Mouse (Mus musculus) embryo, embryonic 10.5 days (tissue): ENCODE results near the gene Carmil3.

Experiments used
- DNase-seq: peaks from one replicate; pipeline ENCODE4 v3.0.0-alpha.2; 2015; ENCODE audit warnings: low spot score

Carmil3 gene

DNA sequence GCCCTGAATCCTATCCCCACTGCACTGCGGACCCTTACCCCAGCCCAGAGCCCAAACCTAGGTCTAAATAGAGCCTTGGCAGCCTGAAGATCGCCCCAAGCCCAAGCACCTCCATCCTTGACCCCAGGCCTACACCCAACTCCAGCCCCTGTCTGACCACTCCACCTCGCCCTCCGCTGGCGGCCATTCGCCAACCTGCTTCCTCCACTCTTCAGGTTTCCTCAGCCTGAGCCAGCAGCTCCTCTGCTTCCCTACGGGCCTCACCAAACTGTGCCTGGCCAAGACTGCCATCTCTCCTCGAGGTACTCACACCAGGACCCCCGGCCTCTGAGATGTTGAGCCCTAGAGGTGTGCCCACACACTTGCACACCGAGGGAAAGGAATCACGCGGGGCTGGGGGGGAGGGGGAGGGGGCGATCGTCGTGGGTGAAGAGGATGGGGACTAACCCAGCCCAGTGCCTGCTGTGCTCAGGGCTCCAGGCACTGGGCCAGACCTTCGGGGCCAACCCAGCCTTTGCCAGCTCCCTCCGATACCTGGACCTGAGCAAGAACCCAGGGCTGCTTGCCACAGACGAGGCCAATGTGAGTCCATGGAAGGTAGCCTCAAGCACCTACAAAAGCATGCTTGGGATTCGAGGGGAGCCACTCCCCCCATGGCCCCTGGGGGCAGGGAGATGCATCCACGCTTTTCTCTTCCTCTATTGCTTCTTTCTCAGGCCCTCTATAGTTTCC, 5.2 kb downstream of the Carmil3 start:
- DNase-seq: no peak

DNA sequence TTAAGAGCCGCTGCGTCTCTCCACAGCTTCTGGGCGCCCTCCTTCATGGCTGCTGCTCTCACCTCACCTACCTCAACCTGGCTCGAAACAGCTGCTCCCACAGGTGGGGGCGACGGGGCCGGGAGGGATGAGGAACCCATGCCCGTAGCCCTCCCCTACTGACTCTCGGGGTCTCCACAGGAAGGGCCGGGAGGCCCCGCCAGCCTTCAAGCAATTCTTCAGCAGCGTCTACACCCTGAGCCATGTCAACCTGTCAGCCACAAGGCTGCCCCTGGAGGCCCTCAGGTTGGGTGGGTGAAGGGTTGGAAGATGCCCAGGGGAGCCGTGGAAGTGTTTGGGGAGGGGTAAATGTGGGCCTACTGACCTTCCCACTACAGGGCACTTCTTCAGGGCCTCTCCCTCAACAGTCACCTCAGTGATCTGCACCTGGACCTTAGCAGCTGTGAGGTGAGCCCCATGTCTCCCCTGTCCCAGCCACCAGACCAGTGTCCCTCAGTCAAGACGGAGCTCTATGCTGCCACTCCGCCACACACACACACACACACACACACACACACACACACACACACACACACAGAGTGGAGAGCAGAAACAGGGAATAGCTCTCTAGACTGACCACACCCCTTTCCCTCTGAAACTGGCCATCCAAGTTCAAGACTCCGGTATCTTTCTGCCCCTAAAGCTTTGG, 6.5 kb downstream of the Carmil3 start:
- no peak for DNase-seq

DNA sequence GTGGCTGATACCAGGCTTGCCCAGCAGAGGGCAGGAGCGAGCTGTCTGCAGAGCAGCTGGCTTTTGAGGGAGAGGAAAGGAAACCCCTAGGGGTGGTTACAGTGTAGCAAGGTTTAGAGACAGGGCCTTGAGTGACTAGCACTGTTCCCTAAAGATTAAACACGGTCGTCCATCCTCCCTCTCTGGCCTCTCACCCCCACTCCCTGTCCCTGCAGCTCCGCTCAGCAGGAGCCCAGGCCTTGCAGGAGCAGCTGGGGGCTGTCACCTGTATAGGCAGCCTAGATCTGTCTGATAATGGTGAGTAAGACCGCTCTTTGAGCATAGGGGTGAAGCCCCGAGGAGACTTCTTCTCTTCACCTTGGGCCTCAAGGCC, 7.0 kb downstream of the Carmil3 start:
- peak; percentile 89 for DNase-seq

DNA sequence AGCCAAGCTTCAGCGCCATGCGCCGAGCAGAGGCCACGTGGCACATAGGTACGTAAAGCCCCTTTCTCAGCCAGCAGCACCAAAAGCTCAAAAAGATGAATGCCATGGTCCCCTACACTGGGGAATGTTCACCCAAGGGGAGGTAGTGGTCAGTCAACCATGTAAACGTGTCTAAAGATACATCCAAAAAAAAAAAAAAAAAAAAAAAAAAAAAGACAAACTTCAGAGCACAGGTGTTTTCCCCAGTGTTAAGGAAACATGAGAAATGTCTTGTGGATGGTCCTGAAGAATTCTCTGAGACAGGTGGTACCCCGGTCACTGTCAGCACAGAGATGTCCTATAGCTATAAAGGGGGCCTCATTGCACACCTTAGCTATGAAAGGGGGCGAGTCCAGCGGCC, 15.2 kb downstream of the Carmil3 start:
- DNase-seq: no peak

DNA sequence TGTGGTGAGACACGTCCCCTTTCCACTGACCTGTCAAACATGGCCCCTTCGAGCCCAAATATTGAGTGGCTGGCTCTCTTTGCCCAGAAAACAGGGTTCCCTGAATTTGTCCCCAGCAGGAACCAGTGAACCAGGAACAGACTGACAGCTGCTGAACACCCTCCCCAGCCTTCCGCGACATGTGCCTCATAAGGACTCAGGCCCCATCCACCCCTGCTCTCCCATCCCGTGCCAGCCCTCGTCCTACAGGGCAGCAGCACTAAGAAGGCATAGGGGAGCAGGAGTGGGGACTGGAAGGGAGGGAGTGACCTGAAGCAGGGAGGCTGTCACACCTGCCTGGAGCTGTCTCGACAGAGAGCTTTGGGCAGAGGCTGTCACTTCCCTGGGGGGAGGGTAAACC, 17.4 kb downstream of the Carmil3 start:
- no peak for DNase-seq

DNA sequence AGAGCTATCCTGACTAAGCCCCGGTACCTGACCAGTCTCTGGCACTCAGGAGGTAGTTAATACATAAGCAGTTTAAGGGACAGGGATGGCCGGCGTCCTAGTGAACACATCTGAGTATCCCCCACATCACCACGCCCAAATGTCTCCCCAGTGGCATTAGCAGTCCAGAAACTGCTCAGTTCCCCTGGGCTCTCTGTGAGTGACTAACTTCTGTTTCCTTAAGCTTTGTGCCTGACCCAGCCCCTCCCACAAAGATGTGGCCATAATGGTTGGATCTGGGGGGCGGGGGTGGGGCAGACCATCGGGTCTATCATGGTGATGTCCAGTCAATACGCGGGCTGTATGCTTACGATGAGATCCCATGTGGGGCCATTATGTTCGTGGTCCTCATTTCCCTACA, 19.1 kb downstream of the Carmil3 start:
- no peak for DNase-seq

DNA sequence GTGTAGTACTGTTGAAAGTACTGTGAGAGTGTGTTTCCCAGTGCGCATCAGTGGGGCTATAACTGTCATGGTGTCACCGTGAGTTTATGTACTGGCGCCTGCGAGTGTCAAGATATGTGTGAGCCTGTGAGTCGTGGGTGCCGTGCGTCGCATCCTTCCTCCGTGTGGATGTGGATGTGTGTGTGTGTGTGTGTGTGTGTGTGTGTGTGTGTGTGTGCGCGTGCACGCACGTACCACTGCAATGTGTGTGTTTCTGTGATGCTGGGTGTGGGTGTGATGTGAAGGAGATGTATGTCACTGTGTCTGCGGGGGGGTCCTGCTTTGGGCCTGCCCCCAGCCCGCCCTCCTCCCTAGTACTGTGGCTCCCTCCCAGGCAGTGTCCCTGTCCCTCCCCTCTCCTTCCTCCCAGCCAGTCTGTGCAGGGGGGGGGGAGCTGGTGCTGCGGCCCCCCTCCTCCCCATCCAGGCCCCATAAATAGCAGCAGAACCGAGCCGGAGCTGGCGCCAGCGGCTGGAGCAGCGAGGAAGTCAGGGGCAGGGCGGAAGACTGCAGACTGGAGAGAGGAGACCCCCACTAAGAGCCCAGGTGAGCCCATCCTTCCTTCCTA, 19.8 kb downstream of the Carmil3 start, which contains the start of gene Cpne6:
Cpne6 (plus strand) TSS at position 321 of the 607 bp plus-strand sequence.
- DNase-seq: no peak

DNA sequence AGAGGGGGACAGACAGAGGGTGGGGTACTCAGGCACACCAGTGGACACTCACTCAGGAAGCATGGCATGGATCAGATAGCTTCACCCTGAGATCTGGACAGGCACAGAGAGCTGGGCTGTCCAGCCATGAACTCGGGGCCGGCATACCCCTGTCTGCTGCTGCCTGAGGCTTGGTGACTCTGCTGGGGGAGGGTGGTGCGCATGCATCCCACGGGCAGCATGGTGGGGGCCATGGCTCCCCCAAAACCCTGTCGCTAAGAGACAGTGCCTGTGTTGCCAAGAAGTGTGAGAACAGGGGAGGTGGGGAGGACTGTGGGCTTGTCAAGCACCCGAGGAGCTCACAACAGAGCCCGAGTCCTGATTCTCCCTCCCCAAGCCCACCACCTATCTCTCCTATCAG, 20.6 kb downstream of the Carmil3 start:
- no peak for DNase-seq

DNA sequence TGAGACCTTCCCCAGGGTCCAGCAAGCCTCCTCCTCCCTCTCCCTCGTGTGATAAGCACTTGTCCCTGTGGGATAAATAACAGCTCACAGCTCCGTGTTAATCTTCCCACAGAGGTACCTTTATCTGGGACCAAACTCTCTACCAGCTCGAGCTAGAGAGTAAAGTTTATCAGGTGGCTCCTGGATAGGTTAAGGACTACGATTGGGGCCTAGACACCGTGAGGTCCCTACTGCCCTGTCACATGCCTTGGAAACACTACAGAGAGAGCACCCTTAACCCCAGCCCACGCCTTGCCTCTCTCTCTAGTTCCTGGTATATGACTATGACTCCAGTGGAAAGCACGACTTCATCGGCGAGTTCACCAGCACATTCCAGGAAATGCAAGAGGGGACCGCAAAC, 23.5 kb downstream of the Carmil3 start:
- no peak for DNase-seq

DNA sequence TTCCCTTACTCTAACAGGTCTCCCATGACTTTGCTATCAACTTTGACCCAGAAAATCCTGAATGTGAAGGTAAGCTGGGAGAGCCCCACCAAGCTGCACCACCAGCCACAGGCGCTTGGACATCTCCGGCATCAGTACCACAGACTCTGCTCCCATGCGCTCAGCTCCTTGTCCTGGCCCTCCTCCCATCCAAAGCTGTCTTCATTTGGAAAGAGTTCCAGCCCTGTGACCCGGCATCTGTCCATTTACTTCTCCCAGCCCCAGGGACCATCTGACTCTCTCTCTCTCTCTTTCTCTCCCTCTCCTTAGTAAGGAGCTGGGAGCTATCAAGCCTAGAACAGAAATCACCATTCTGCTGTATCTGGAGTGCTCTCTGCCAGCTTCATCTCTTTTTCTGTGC, 25.4 kb downstream of the Carmil3 start:
- DNase-seq: no peak

DNA sequence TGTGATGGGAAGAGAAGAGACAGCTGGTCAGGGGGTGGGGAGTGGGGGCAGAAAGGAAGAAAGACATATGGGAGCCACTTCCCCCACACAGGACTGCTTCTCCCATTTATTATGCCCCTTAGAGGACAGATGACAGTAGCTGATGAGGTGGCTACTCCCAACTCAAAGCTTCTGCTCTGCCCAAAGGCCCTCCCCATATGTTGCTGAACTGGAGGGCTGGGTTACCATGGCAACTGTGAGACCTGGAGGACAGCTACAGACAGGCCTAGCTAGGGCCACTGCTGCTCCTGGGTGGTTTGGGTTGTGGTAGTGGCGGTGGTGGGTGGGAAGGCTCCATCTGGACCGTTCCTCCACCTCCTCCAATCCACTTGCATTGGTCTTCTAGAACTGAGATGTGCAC, 28.4 kb downstream of the Carmil3 start:
- DNase-seq: peak; percentile 72

DNA sequence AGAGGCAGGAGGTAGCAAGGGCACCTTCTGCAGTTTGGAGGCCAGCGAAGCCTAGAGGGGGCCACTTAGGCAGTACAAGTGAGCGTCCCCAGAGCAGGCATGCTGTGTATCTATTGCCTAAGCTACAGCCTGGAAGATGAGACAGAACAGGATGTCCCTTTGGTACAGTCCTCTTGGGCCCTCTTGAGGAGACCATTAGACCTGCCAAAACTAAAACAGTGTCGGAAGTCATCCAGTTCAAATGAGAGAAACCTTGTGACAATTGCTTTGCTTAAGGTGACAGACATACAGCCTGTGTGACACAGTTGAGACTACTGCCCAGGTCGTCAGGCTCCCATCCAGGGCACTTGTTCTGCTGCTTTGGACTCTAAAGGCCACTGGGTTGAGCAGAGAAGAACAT, 29.2 kb downstream of the Carmil3 start:
- no peak for DNase-seq

DNA sequence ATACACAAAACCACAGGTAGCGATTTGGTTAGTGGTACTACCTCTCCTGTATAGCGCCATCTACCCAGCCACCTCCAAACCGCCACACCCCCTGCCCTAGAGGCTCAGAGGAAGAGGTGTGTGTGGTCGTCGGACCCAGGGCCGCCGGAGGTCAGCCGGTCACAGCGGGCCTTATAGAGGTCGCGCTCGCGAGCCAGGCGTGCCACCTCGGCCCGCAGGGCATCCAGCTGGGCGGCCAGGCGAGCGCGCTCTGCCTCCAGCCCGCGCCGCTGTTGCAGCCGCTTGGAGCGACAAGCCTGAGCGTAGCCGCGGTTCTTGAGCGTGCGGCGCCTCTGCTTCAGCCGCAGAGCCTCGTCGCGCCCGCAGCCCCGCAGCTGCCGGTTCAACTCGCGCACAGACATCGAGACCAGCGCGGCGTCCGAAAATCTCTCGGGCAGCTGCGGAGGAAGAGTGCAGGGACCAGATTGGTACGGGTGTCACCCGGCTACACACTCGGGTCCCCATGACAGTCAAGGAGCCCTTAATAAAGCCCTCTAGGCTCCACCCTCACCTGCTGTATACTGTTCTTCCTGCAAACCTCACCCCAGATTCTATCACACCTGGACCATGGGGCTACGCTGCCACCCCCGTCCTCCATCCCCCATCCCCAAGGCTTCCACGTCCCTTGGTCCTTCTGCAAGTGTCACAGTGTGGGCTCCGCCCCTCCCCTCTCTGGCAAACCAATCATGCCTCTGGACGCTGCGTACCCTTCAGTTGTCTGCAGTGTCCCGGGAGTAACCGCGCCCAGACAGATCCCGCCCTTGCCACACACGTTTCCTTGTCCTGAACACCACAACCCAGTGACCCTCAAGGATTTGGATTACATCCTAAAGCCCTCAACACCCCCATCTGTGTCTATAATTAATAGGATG, 30.3 kb downstream of the Carmil3 start:
- peak; percentile 63 for DNase-seq

DNA sequence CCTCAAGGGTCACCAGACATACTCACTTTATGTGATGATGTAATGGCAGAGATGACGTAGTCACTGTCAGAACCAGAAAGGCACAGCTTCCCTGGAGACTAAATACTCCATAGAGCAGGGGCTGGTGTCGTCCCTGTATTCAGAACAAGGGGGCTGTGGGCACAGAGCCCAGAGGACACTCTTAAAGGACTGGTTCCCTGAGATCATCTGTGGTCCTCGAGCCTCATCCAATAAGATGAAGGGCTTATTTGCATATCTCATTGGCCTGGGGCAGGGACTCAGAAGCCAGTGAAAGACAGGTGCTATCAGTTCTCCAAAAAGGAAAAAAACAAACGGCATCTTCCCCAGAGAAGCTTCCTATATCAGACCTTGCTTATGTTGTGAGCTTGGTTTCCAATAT, 33.6 kb downstream of the Carmil3 start:
- DNase-seq: no peak

DNA sequence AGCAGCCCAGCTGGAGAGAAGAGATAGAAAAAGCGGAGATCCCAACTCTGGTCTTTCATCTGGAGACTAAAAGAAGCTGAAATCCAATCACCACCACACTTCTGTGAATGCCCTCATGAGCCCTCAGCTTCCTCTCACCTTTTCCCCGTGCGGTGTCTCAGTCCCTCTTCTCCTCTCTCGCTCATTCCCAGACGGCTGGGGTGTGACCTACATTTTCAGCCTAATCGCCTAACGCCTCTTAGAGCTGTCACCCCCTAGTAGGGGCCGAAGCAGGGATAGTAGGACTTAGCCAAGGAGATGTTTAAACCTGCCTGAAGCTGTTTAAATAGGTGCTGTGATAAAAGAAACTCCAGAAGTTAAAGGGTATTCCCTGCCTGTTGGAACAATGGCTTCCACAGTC, 34.3 kb downstream of the Carmil3 start, which contains the start of gene Nrl:
Nrl (minus strand) TSS at position 197 of the 400 bp plus-strand sequence.
- DNase-seq: no peak

DNA sequence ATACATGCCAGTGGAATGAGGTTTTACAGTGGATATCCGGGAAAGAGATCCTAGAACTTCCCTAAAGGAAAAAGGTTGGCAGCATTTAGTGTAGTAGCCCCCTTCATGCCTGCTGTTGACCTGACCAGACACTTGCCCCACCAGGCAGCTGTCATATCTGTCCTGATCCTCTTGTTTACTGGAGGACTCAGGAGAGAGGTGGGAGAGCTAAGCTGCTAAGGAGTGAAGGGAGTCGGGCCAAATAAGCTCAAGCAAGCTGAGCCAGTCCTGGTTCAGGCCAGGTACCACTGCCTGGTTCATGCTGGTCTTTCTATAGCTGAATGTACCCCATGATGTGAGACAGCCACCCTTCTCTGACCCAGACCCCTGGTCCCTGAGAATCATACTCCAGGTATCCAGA, 36.2 kb downstream of the Carmil3 start:
- DNase-seq: no peak

DNA sequence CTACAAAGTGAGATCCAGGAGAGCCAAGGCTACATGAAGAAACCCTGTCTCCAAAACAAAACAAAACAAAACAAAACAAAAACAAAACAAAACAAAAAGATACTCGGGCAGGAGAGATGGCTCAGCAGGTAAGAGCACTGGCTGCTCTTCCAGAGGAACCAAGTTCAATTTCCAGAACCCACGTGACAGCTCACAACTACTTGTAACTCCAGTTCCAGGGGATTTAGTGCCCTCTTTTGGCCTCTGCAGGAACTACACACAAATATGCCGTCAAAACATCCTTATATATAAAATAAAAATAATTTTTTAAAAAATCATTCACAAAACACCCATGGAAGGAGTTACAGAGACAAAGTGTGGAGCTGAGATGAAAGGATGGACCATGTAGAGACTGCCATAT, 37.5 kb downstream of the Carmil3 start:
- DNase-seq: peak; percentile 73

DNA sequence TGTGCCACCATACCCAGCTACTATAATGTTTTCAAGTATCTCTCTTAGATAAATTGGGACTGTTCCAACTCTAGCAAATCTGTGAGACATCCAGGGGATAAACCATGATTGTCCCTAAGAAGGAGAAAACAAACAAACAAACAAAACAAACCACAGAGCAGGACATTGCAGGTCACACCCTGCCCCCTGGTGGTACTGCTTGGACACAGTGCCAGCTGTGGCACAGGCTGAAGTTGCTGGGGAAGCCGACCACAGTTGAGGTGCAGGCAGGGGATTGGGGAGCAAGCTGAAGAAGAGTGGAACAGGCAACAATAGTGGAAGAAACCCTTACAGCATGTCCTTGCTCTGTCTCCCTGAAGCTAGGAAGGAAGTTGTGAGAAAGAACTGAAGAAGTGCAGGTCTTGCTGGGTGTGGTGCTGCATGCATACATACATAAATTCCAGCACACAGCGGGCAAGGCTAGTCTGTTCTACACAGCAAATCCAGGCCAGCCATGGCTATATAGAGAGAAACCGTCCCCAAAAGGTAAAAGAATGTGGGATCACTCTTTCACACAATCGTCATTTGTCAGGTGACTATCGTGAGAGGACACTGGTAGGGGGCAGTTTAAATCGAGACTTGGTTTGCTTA, 45.8 kb downstream of the Carmil3 start:
- DNase-seq: peak; percentile 41

DNA sequence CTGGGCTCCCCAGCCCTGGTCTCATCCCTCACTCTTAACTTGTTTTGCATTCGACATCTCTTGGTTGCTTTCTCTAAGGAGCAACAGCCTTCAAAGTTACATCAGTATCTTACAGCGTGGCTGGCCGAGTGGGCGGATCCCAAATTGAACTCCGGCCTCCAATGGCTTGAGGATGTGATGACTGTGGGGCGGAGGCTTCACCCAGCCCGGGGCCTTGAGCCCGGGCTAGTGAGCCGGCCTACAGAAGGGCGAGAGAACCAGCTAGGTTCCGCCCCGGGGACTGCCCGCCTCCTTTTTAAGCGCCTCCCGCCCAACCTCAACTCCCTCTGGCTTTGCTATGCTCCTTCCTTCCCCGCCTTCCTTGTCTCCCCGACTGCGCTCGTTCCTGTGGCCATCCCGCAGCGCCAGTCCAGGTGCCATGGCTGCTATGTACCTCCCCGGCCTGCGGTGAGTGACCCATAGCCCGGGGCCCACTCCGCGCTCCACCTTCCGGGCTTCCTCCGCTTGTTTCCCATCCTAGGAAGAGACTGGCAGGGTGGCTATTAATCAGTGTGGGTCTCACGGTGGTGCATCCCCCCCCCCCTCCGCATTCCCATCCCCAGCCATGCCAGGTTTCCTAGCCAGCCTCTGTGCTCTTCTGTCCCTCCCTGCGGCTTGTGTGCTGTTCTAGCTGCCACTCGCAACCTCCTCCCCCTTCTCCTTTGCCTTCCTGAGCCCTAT, 49.8 kb downstream of the Carmil3 start, which contains the start of gene Pck2:
Pck2 (plus strand) TSS at position 200 of the 720 bp plus-strand sequence.
- peak; percentile 92 for DNase-seq

DNA sequence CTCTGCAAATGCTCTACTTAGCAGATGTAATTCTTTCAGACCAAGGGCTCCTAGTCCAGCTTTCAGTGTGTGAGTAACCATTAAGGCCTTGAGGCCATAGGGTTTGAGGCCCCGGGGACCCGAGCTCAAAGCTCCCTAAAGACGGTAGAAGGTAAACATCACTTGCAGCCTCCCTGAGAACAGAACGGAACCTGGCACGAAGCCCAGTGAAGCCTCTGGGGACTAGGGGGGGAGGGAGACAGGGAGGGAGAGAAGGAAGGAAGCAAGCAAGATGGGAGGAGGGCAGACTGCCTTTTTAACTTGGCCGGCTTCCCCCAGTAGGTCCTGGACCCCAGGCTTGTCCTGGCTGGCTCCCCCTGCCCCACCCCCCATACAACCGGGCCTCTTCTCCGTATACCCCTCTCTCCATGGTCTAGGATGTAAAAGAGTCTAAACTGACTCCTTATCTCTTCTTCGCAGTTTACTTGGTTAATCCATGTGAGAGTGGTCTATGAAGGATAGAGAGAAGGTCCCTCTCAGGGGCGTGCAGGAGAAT, 50.4 kb downstream of the Carmil3 start:
- no peak for DNase-seq

DNA sequence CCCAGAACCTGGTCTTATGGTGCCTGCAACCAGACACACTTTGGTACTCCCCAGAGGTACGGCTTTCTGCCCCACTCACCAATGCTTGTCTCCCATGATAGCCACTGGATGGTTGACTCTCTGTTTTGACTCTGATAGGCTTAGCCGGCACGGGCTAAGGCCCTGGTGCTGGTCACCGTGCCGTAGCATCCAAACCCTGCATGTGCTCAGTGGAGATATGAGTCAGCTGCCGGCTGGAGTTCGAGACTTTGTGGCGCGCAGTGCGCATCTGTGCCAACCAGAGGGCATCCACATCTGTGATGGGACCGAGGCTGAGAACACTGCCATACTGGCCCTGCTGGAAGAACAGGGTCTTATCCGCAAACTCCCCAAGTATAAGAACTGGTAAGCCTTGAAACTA, 51.8 kb downstream of the Carmil3 start:
- DNase-seq: no peak
